Mouse (Mus musculus) megakaryocyte, embryonic 14.5 days (primary cell): ENCODE measurements around the gene Tgm7.

Experiments
- FLI1 ChIP-seq: IDR thresholded peaks from 2 replicates; pipeline ENCODE4 v1.6.1; 2012; ENCODE audit warnings: low read length, inconsistent platforms, mixed read lengths
- GATA1 ChIP-seq: IDR thresholded peaks from 3 replicates; pipeline ENCODE4 v1.6.1; 2012; ENCODE audit warnings: mixed read lengths, low read length, inconsistent platforms, borderline replicate concordance

DNA sequence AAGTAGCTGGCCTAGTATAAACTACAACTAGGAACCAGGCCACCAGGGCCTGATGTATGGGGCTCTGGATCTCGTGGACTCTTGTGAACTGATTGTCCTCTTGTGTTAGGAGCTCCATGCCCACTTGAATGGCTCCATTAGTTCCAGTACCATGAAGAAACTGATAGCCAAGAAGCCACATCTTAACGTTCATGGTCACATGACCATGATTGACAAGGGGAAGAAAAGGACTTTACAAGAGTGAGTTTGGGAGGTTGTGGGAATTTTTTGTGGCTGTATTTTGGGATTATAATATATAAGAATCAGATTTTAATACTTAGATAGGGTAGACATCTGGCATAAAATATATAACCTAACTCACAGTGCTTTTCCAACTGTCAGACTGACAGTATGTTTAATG is 32.8 kb upstream of the Tgm7 start:
- TF ChIP-seq GATA1 (no peak), FLI1 (no peak)
